Mouse (Mus musculus) forebrain, embryonic 10.5 days (tissue): ENCODE results near the gene Dot1l. TPM values are rescaled to one million over a fixed set of nuclear protein-coding genes. Genes with fewer than 3 reads are reported as not detected.

ENCODE experiments used
- DNase-seq: peaks from one replicate; pipeline ENCODE4 v3.0.0-alpha.2; 2017; ENCODE audit warnings: low spot score; ENCODE audit errors: extremely low spot score
- H3K27ac ChIP-seq: fragments of 300-500 bp; sonication (generic); 2 replicates; pipeline ENCODE4 v1.5.1; 2016; ENCODE audit warnings: mild to moderate bottlenecking
- H3K27me3 ChIP-seq: fragments of 300-500 bp; sonication (generic); 2 replicates; pipeline ENCODE4 v1.6.1; 2016; ENCODE audit warnings: mild to moderate bottlenecking; ENCODE audit not compliant: poor library complexity, severe bottlenecking
- H3K36me3 ChIP-seq: fragments of 300-500 bp; sonication (generic); replicated peaks from 2 replicates; pipeline ENCODE4 v1.6.1; 2016; ENCODE audit warnings: mild to moderate bottlenecking, moderate library complexity
- H3K4me1 ChIP-seq: fragments of 300-500 bp; sonication (generic); 2 replicates; pipeline ENCODE4 v1.6.1; 2016
- H3K4me3 ChIP-seq: fragments of 300-500 bp; sonication (generic); 2 replicates; pipeline ENCODE4 v1.5.1; 2016; ENCODE audit warnings: mild to moderate bottlenecking, moderate library complexity
- H3K9me3 ChIP-seq: fragments of 300-500 bp; sonication (generic); 2 replicates; pipeline ENCODE4 v1.6.1; 2016; ENCODE audit warnings: mild to moderate bottlenecking, moderate library complexity
- WGBS: fragments of 180-500 bp; shearing (Covaris S2); methylation state at CpG from one replicate; pipeline ENCODE4 v1.1.7; 2016; 5-methylcytosine and 5-hydroxymethylcytosine counted together
- polyA plus RNA-seq: library from polyadenylated mRNA; unstranded; fragments of >200 nt; fragmentation: Nextera tagmentation; extraction: Ambion mirVana; gene quantifications from 2 replicates; pipeline ENCODE4 v1.2.1, GENCODE M21; 2016

The Dot1l gene
- polyA plus RNA-seq, 1 experiment from 2014 or later = 20.8 TPM

DNA sequence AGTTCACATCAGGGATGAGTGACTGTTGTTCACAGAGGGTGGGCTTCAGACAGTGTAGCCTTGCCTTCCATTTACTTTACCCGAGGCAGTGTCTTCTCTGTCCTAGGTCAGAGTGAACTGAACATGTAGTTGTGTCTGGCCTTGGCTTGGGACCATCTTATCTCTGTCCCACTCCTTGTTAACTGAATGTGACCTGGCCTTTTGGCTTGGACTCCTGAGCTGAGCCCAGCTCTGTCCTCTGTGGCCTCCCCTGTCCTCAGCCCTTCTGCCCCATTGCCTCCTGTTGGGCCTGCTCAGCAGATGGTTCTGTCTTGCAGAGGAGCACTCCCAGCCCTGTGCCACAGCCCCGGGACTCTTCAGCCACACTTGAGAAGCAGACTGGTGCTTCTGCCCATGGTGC, 32.5 kb downstream of the Dot1l start:
- no peak overlapping the region for H3K27ac ChIP-seq
- peaks cover 99% of the 10 kb centered on the region for H3K36me3 ChIP-seq
- peaks cover 2% of the 10 kb centered on the region for H3K4me1 ChIP-seq
- 90% methylated on average over 2 of the region's 2 CpGs for WGBS
- no peaks in the 10 kb centered on the region for H3K27me3 ChIP-seq
- DNase-seq = no peak
- H3K4me3 ChIP-seq = no peak overlapping the region
- H3K9me3 ChIP-seq = no peaks in the 10 kb centered on the region

- WGBS = 89% methylated on average over 19 of the region's 19 CpGs
- 0 out of 2 replicates have a peak overlapping the region, but pooled peaks have one; percentile 11 for H3K4me3 ChIP-seq
- no peak for DNase-seq
These were observed 35.9 kb downstream of the Dot1l start for GRCm38 (mm10) chr10:80790761-80791404.

GRCm38 (mm10) chr10:80791476-80792174, 36.6 kb downstream of the Dot1l start:
- no peak for DNase-seq
- H3K36me3 ChIP-seq = peaks cover 99% of the 10 kb centered on the region
- H3K9me3 ChIP-seq = no peaks in the 10 kb centered on the region
- H3K4me3 ChIP-seq = 0 out of 2 replicates have a peak overlapping the region, but pooled peaks have one; percentile 14
- no peak overlapping the region for H3K27ac ChIP-seq
- H3K27me3 ChIP-seq = no peaks in the 10 kb centered on the region
- 86% methylated on average over 33 of the region's 33 CpGs for WGBS
- H3K4me1 ChIP-seq = peaks cover 12% of the 10 kb centered on the region

More at GRCm38 (mm10) chr10:80790761-80791404, 35.9 kb downstream of the Dot1l start:
- Histone ChIP-seq H3K27me3 (no peaks in the 10 kb centered on the region), H3K36me3 (peaks cover 99% of the 10 kb centered on the region), H3K9me3 (no peaks in the 10 kb centered on the region), H3K4me1 (peaks cover 5% of the 10 kb centered on the region), H3K27ac (0 out of 2 replicates have a peak overlapping the region, but pooled peaks have one; percentile 6)

GRCm38 (mm10) chr10:80792175-80793032, 37.4 kb downstream of the Dot1l start:
- 80% methylated on average over 41 of the region's 41 CpGs for WGBS
- DNase-seq = no peak
- H3K4me3 ChIP-seq = no peak overlapping the region
- peaks cover 95% of the 10 kb centered on the region for H3K36me3 ChIP-seq
- H3K9me3 ChIP-seq = no peaks in the 10 kb centered on the region
- H3K27ac ChIP-seq = 0 out of 2 replicates have a peak overlapping the region, but pooled peaks have one; percentile 0
- peaks cover 20% of the 10 kb centered on the region for H3K4me1 ChIP-seq
- H3K27me3 ChIP-seq = no peaks in the 10 kb centered on the region

GRCm38 (mm10) chr10:80793033-80793784, 38.2 kb downstream of the Dot1l start:
- no peaks in the 10 kb centered on the region for H3K9me3 ChIP-seq
- H3K27ac ChIP-seq = 0 out of 2 replicates have a peak overlapping the region, but pooled peaks have one; percentile 0
- no peak for DNase-seq
- H3K4me3 ChIP-seq = peak overlapping the region; percentile 10; the same call in 1 of the 2 replicates
- H3K27me3 ChIP-seq = no peaks in the 10 kb centered on the region
- H3K36me3 ChIP-seq = peaks cover 87% of the 10 kb centered on the region
- WGBS = 92% methylated on average over 13 of the region's 13 CpGs
- peaks cover 27% of the 10 kb centered on the region for H3K4me1 ChIP-seq

GRCm38 (mm10) chr10:80793803-80794202, 38.8 kb downstream of the Dot1l start:
- H3K4me3 ChIP-seq = no peak overlapping the region
- H3K36me3 ChIP-seq = peaks cover 81% of the 10 kb centered on the region
- H3K27ac ChIP-seq = no peak overlapping the region
- H3K9me3 ChIP-seq = no peaks in the 10 kb centered on the region
- no peaks in the 10 kb centered on the region for H3K27me3 ChIP-seq
- H3K4me1 ChIP-seq = peaks cover 27% of the 10 kb centered on the region
- DNase-seq = no peak
- 88% methylated on average over 4 of the region's 4 CpGs for WGBS

GRCm38 (mm10) chr10:80794750-80795149, 39.7 kb downstream of the Dot1l start:
- H3K36me3 ChIP-seq = peaks cover 72% of the 10 kb centered on the region

GRCm38 (mm10) chr10:80796307-80796848, 41.4 kb downstream of the Dot1l start:
- H3K36me3 ChIP-seq = peaks cover 72% of the 10 kb centered on the region
- peaks cover 47% of the 10 kb centered on the region for H3K4me1 ChIP-seq
- no peaks in the 10 kb centered on the region for H3K27me3 ChIP-seq
- no peaks in the 10 kb centered on the region for H3K9me3 ChIP-seq
- WGBS = 88% methylated on average over 9 of the region's 9 CpGs
- H3K27ac ChIP-seq = no peak overlapping the region
- peak overlapping the region; percentile 93 for H3K4me3 ChIP-seq
- no peak for DNase-seq

More at GRCm38 (mm10) chr10:80794750-80795149, 39.7 kb downstream of the Dot1l start:
- peaks cover 33% of the 10 kb centered on the region for H3K4me1 ChIP-seq
- H3K4me3 ChIP-seq = 0 out of 2 replicates have a peak overlapping the region, but pooled peaks have one; percentile 9
- WGBS = 86% methylated on average over 8 of the region's 8 CpGs
- H3K9me3 ChIP-seq = no peaks in the 10 kb centered on the region
- H3K27me3 ChIP-seq = no peaks in the 10 kb centered on the region
- DNase-seq = no peak
- no peak overlapping the region for H3K27ac ChIP-seq

DNA sequence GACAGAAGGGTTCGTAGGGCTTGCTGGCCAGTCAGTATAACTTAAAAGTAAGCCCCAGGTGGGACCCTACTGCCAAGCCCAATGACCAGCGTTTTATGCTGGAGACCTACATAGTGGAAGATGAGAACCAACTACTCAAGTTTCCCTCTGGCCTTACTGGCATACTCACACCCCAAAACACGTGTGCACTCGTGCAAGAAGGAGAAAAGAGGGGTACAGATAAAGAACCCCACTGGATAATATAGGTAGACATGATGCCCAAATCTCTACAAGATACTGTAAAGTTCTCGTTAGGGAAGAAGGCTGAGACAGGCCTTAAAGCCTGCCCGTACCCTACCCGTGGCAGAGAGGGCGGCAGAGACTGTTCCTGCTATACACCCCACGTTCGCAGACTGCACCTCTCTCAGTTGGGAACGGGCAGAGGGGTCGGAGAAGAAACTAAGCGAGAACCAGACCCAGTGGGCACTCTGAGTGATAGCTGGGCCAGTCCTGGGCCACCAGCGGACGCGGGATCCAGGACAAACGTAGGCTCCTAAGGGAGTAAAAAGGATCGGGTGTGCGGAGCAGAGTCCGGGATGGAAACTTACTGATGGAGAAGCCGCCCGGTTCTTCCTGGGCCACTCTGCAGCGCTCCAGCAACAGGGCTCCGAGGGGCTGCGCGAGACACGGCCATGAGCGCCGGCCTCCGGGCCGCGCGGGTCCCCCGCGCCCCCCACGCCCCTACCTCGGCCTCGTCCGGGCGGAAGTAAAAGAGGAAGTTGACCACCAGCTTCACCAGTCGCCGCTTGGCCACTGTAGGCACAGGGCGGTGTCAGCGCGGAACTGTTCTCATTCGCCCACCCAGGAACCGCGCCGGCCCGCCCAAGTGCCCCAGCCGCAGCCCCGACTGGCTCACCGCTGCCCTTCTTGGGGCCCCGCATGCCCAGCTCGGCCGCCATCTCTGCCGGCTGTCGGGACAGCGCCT, 42.5 kb downstream of the Dot1l start:
- 4% methylated on average over 59 of the region's 59 CpGs for WGBS
- no peaks in the 10 kb centered on the region for H3K9me3 ChIP-seq
- peak overlapping the region; percentile 99 for H3K27ac ChIP-seq
- H3K36me3 ChIP-seq = peaks cover 72% of the 10 kb centered on the region
- H3K4me1 ChIP-seq = peaks cover 45% of the 10 kb centered on the region
- H3K27me3 ChIP-seq = no peaks in the 10 kb centered on the region
- peak overlapping the region; percentile 93 for H3K4me3 ChIP-seq
- no peak for DNase-seq

DNA sequence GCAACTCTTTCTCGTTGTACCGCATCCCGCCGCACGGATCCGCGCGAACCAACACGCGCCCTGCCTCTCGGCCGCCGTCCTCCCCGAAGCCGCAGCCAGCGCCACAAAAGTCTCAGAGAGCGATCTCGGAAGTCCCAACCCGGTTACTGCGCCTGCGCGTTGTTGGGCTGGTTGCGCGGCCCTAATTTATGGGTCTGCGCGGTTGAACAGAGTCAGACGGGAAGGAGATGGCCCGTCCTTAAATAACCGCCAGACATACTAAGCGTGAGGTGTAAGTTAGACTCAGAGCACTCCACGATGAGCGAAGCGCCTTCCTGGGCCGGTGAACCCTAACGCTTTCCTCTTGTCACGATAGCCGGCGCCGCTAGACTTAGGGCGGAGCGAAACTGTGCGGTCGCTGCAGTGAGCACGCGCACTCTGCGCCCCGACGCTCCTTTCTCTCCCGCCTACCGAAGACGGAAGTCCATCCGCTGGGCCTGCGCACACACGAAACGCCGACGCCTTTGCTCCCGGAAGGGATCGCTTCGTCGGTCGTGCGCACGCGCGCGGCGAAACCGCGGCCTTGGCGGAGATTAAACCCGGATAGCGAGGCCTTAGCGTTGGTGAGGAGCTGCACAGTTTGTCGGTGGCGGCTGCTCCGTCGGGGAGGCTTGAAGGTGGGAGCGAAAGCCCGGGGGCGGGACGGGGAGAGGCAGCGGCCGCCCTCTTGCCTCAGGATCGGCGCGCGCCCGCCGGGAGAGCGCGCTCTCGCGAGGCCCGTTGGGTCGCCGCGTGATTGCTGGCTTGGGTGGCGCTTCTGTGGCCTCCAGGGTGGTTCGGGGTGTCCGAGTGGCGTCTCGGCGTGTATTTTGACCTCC, 43.4 kb downstream of the Dot1l start, which contains the start of the genes Sf3a2 and Plekhj1:
TSS of gene Sf3a2 (plus strand) at position 49 of the 857 bp plus-strand sequence.
TSS of gene Plekhj1 (minus strand) at position 477 of the 857 bp plus-strand sequence.
- H3K4me1 ChIP-seq = peaks cover 45% of the 10 kb centered on the region
- peak within 1 kb of the TSS; percentile 99 for H3K27ac ChIP-seq
- WGBS = under 1% methylated on average over 104 of the region's 104 CpGs
- no peaks in the 10 kb centered on the region for H3K27me3 ChIP-seq
- H3K4me3 ChIP-seq = peak within 1 kb of the TSS; percentile 93
- DNase-seq = peak; percentile 94
- peaks cover 72% of the 10 kb centered on the region for H3K36me3 ChIP-seq
- H3K9me3 ChIP-seq = no peaks in the 10 kb centered on the region
